Mouse (Mus musculus): ENCODE results near the gene Dexi.

Dexi gene

DNA sequence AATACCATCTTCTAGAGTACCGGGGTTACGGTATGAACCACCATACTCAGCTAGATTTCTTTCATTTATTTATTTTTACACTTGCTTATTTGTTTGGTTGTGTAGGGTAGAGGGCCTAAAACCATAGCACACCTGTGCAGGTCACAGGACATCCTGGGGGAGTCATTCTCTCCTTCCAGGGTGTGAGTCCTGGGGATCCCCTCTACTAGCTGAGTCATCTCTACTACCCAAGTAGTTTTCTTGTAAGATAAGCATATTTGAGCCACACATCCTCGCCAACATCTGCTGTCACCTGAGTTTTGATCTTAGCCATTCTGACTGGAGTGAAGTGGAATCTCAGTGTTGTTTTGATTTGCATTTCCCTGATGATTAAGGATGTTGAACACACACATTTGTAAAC lies 50.3 kb downstream of the Dexi start:
- no peak for DNase-seq

DNA sequence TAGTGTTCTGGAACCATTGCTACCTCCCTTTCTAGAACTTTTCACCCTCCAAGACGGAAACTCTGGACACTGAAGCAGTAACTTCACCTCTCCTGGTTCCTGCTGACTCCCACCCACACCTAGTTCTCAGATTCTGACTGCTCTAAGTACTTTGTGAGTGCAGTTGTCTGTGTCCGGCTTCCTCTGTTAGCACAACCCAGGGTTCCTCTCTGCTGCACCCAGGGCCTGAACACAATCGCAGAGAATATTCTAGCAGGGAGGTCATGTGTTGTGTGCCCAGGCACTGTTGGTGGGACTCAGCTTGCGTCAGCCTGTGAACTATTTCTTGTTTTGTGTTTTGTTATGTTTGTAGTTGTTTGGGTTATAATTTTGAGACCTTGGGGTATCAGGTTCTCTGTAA lies 51.1 kb downstream of the Dexi start:
- no peak for DNase-seq

DNA sequence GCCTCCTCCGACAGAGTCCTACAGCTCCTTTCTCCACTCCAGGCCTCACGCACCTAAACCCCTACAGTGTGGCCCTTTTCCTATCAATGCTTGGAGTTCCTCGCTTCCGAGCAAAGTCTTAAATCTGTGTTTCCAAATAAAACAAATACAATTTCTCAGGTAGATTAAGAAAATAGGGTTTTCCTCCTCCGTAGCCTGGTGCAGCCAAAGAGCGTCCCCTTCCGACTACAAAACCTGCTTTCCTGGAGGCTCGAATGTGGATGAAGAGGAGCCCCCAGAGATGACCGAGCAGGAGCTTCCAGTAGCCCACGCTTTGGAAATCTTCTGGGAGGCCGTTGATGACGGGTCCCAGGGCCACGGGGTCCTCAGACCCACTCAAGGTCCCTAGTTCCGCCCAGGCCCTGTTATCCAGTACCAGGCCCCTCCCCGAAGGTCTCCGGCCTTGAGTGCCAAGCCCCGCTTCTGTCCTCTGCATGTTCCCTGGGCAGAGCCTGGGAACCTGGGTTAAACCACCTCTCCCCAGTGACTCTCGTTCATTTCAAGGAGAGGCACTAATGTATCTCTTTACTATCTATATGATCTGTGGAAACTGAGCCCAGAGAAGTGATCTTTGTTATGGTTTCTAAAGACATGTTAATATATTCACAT lies 52.2 kb downstream of the Dexi start:
- no peak for DNase-seq

DNA sequence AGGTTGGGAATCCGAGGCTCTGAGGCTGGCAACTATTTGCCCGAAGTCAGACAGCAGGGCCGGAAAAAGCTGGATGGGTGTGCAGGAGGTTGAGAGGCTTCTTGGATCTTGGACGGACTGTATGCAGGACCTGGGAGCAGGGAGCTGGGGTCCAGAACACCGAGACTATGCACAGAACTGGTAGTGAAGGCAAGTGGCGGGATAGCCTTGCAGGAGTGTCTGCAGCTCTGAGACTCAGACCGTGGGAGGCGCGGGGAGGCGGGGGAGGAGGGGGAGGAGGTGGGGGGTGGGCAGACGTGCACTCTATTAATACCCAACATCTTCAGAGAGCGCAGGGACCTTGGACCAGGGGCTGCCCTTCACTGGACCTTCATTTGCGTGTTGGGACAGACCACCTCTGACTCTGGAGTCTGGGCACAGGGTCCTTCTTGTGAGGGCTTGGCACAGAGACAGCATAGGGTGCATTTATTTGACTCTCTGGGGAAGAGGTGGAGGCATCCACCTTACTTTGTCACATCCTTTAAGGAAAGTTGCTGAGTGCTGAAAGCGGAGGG lies 52.9 kb downstream of the Dexi start:
- no peak for DNase-seq

DNA sequence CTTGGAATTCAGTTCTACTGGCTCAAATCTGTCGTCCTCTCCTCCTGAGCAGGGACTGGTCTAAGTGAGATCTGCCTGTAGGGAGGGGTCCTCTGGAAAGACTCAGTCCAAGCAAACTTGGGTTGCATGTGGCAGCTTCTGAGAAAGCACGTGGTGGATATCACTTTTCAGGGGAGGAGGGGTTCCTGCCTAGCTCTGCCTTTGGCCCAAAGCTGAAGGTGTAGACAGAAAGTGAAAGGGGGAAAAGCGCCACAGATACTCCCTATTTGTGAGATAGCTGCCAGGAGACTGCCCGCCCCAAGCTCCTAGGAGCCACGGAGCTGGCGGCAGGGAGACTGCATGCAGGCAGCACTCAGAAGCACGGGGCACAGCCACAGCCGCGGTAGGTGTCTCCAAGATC lies 53.4 kb downstream of the Dexi start:
- DNase-seq: peak; percentile 17

DNA sequence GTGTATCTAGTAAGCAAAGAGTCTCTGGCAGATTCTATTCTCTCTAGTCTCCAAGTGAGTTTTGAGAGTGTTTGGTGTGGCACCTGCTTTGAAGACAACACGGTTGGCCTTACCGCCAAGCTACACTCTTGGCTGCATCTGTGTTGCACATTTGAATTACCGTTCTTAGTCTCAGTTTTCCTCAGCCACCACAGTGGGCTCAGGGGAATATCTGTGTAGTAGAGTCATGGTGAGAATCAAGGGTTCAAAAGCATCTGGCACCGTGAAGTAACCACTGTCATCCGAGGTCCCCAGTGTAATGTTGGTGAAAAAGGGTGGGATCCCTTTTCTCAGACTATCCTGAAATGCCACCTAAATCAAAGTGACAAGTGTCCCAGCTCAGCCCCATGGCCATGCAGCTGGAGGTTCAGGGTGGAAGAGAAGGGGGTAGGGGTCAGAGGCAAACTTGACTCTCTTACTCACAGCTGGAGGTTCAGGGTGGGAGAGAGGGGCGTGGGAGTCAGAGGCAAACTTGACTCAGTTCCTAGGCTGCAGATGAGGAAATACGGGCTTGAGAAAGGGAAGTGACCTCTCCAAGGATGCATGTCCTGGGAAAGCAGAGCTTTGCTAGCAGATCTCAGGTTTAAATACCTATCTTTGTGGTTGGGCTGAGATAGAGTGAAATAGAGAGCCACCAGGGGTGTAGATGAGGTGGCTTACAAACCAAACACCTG lies 53.9 kb downstream of the Dexi start:
- DNase-seq: no peak

DNA sequence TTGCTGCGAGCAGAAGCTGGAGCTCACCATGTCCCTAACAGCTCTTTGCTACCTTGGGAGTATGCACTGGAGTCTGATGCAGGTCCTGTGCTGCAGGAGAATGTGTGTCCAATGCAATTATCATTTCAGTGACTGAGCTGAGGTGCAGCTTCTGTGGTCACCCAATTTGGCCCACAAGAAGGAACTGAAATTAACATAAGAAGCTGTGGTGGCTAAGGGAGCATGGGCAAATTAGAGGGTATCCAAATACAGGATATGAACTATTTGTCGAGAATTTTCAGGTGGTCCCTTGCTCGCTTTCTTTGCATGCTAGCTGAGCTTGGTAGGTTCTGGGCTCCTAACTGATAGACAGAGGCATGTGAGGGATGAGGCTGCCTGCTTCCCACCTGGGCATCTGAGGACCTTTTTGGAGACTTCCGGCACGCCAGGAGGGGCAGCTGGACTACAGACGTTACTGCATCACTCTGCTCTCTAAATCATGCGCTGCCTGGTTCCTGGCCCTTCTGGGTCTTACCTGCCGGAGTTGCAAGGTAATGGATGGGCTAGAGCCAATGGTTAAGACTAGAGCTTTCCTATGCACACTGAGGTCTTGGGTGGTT lies 54.9 kb downstream of the Dexi start:
- no peak for DNase-seq

DNA sequence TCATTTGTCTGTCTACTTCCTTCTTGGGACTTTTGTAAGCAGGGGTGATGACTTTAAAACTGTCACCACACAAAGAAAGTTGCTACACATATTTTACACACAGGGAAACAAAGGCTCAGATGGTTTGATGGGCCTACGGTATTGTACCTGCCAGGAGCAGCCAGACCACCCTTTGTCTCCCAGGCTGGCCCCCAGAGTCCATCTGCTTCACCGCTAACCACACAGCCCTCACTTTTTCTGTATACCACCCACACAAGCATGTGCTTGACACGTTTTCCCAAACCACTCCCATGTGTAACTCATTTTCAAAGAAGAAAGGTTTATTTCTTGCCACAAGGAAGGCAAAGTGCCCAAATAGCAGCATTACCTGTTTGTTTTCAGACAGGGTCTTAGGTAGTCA lies 55.9 kb downstream of the Dexi start:
- DNase-seq: no peak

DNA sequence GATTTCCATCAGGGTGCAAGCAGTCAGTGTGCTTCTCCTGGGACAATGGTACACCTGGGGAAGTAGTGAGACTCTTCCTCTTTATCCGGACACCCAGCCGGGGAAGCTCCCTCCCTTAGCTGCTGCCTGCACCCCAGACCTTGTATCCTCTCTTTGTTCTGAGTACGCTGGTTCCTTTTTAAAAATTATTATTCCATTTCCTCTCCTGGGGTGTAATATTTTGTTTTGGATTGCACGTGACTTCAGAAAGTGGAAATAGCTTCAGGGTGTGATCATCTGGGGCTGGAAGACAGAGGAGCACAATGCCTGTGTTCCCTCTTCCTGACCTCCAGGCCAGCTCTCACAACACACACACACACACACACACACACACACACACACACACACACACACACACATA lies 60.5 kb downstream of the Dexi start:
- DNase-seq: peak; percentile 38

DNA sequence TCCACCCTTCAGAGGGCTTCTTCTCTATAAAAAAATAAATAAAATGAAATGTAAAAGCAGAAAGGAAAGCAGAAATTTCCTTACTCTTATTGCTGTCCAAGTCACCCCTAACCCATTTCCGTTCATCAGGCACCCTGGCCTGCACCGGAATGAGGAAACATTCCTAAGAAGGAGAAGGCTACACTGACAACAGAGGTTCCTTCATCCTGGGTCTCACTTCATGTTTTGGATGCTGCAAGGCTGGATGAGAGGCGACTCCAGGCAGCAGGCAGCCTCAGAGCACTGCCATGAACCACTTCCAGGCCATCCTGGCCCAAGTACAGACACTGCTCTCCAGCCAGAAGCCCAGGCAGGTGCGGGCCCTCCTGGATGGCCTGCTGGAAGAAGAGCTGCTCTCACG lies 63.0 kb downstream of the Dexi start, which contains the start of gene Ciita:
TSS of gene Ciita (plus strand) at position 203 of the 400 bp plus-strand sequence.
- no peak for DNase-seq

DNA sequence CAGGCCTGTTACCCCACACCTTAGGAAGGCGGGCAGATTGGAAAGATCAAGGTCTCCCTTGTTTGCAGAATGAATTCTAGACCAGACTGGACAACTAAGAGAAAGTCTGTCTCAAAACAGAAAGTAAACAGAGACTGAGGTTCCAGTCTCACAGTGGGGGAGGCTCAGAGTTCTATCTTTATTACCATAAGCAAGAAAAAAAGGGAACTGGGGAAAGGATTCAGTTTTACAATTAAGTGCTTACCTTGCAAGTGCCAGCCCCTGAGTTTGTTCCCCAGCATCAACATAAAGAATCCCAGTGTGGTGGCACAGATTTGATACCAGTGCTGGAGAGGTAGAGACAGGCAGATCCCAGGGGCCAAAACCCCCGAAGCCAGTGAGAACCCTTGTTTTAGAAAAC lies 66.9 kb downstream of the Dexi start:
- DNase-seq: no peak

DNA sequence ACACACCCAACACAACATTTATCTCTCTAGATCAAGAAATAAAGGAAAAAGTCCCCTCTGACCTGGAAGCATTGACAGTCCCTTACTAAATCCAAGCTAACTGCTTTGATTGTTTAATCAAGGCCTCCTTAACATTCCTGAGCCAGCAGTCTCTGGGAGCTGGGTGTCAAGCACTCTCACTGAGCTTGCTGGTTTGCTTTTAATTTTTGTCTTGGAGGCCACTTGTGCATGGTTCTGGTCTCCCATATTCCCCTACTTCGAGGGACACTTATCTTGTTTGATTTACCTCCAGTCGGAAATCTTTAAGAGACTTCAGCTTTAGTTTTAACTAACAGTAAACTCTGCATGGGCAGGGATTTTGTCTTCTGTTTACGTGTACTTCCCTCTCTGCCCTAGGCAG lies 67.9 kb downstream of the Dexi start:
- no peak for DNase-seq

DNA sequence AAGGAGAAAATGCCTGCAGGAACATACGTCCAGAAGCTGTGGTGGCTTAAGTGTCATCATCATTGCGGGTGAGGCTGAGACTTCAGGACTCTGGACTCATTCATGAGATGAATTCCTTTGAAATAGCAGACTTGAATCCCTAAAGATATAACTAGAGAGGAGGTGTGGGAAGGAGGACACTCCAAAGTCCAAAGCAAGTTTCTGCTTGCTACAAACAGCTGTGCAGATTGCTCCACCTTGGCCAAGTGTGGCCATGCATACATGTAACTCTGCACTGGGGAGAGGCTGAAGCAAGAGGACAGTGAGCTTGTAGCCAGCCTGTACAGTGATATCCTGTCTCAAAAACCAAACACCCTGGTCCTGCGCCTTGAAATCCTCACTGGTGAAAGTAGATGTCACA lies 70.9 kb downstream of the Dexi start:
- DNase-seq: peak; percentile 41

DNA sequence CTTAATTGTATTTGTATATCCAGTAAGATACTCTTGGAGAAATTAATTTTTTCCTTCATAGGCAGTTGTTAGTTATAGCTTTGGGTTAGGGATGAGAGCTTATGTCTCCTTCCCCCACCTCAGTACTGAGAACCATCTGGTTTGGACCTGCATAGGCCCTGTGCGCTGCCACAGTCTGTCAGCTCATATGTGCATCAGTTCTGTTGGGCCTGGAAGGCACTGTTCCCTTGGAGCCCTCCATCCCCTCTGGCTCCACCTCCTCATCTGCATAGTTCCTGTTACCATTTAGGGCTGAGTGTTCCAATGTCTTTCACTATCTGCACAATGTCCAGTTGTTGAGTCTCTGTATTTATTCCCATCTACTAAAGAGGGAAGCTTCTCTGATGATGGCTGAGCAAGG lies 74.7 kb downstream of the Dexi start:
- no peak for DNase-seq

DNA sequence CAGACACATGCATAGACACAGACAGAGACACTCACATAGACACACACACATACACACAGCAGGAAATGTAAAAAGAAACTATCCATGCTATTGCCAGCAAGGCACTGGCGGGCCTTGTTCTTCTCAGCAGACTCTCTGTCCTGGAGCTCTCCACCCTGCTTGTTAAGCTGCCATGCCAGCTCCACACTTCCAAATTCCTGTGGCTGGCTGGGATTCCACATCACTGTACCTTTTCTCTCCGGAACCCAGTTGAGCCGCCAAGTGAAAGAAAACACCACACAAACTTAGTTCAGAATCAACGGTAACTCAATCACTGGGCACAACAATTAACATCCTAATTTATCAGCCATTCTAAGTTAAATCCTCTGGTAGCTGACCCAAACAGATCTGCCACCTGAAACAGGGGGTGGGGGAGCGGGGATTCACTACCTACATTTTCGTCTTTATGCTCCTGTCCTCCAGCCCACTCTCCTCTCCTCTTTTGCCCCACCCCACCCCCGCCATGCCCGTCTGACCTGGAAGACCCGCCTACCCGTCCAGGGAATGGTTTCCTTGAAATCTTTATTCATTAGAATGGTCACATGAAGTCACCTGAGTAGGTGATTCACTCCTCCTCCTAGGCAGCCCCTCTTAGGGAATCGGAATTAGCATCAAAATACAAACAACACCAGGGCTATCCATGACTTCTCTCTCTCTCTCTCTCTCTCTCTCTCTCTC lies 75.3 kb downstream of the Dexi start:
- no peak for DNase-seq

DNA sequence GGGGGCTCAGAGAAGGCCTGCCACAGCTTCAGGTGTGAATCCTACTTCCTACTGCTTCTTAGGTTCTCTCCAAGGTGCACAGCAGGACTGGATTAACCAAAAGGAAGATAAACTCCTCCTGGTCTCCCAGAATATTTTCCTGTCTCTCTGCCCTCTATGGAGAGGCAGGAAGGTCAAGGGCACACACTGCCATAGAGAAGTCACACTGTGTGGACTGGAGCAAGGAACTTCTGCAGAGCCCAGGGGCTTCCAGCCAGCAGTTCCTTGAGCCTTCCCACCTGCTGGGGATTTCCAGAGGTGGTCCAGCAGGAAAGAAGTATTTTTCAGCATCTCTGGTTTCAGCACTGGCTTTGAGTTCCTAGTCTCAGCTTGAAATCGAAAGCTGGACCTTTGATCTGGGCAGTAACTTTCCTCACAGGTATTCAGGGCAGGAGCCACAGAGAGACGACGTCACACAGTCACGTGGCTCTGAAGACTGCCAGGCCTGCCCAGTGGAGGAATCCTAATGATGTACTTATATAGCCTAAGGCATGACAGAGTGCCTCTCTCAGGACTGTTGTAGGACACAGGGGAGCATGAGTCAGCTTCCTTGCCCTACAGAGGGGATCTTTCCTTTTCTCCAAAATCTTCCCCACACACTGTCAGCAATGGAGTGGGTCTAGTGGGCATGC lies 77.7 kb downstream of the Dexi start:
- DNase-seq: peak; percentile 71

DNA sequence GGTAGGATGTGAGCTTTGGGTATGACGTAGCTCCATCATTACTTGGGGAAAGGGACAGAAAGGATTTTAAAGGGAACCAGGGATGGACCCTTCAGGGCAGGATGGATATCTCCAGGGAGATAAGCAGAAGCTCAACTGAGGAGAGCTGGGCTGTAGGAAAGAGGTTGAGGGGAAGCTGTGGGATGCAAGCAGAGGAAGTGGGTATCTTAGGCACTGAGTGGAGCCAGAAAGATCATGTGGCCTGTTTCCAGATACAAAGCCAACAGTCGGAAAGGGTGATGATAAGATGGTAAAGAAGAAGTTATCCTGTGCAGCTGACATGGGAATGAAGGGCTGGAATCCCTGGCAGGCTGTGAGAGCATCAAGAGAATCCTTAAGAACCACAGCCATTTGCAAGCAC lies 81.7 kb downstream of the Dexi start:
- DNase-seq: no peak

DNA sequence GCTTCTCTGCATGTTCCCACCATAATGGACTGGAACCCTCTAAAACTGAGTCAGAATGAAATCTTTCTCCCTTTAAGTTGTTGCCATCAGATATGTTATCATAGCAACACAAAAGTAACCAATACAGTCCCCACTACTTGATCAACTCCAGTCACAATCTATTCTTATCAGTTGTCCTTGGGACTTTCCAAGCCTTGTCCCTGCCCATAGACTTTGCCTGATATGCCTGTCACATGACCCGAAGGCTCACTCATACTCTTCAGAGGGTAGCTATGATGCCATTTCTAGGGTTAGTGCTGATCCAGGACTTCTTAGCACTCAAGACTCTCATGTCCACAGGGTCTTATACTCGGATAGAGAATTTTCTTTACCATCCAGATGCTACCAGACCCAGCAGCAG lies 82.7 kb downstream of the Dexi start:
- DNase-seq: no peak

DNA sequence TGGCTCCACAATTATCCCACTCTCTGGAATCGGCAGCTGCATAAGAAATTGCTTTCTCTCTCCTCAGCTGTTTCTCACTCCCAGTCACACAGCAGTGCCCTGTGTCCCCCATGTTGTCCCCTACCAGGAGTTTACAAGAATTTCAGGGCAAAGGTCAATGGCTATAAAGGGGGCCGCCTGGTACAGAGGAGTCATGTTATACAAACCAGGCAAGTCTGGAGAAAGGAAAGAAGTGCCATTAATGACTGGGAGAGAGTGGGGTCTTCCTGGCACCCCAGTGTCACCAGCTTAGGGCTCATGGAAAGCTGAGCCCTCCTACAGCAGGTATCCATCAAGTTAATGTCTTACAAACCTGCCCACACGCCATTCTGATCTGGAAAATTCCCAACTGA lies 88.3 kb downstream of the Dexi start:
- no peak for DNase-seq

DNA sequence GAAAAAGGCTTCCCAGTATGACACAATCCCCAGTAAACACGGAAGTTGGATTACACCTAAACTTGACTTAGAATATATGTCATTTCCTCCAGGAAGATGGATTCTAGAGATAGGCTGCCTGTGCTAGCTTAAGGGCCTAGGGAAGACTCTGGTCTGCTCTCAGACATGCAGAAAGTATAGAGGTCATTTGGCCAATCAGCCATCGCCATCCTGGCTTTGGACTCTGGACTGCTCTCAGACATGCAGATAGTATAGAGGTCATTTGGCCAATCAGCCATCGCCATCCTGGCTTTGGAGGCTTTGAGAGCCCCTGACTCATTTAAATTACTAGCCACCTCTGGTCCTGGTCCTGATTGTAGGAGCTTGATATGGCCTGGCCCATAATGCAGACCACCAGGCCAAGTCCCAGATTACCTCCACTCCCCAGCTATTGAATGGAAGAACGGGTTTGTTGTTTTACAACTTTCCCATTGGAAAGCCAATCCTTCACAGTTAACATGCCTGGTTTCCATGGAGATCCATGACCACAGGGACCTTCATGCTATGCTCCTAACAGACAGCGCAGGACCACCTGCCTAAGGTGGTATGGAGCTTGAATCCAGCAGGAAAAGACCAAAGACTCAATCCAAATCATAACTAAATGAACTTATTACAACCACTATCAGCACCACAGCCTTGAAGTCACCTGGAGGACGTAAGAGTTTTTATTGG lies 88.8 kb downstream of the Dexi start:
- DNase-seq: no peak
